Mouse (Mus musculus) gastrocnemius, postnatal 36 days (tissue): ENCODE results near the gene Hist1h1c. TPM values are rescaled to one million over a fixed set of nuclear protein-coding genes. Genes with fewer than 3 reads are reported as not detected.
"Not testable (repeated sequence)": the region's sequence is repeated elsewhere in the genome, so short reads cannot be mapped to it uniquely, and the experiment has no call there.

Experiments used
- DNase-seq, 2 experiments: peaks; one replicate each; pipeline ENCODE4 v3.0.0; 2022
- intact Hi-C: fragments of 180-260 bp; cut with DNase I; formaldehyde crosslinking; loops from one replicate; pipeline ENCODE4 v1.15.1; 2025
- total RNA-seq, 2 experiments: library from RNA; stranded (reverse); gene quantifications; 2 replicates each; pipeline ENCODE4 v1.2.3; 2021

Hist1h1c gene
- total RNA-seq, 2 experiments from 2014 or later: 188 to 225 TPM

DNA sequence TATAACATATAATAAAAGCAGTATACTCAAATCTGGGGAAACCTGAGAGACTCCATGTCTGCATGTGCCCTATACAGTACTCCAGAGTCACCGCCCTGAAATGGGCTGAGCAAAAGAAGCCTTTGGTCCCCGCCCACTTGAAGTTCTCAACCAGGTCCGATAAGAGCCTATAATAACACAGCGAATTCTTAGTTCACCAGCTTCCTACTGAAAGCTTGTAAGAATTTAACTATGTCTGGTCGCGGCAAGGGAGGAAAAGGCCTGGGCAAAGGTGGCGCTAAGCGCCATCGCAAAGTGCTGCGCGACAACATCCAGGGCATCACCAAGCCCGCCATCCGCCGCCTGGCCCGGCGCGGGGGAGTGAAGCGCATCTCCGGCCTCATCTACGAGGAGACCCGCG, 18.2 kb downstream of the Hist1h1c start, which contains the start of gene Hist1h4b:
Hist1h4b (plus strand) TSS at position 224 of the 400 bp plus-strand sequence.
- peak; percentile 47 to 70 for DNase-seq
- intact Hi-C loops: loop anchor here (10.0 kb wide), 1 partner anchor 1712 kb away; the partner anchor contains the start of genes Hist1h2ag, Hist1h2bj and Hist1h4i

DNA sequence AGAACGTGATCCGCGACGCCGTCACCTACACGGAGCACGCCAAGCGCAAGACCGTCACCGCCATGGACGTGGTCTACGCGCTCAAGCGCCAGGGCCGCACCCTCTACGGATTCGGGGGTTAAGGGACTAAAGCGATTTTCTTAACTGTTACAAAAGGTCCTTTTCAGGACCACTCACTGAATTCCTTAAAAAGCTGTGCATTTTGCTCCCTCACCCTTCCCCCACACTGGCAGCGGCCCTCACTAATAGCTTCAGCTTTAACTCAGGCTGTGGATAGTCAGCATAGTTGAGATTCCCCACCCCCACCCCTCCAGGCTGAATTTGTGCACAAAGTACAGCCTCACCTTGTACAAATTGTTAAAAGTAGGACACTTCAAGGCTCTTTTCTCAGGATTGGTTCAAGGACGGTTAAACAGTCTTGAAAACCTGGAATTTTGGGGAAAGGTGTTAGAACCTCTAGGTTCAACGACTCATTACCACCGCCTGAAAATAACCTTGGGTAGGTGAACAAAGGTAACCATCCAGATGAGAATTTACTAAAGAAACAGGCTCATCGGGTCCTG, 18.7 kb downstream of the Hist1h1c start:
- DNase-seq: no peak
- intact Hi-C loops: loop anchor here (10.0 kb wide), 1 partner anchor 1712 kb away; the partner anchor contains the start of genes Hist1h2ag, Hist1h2bj and Hist1h4i

DNA sequence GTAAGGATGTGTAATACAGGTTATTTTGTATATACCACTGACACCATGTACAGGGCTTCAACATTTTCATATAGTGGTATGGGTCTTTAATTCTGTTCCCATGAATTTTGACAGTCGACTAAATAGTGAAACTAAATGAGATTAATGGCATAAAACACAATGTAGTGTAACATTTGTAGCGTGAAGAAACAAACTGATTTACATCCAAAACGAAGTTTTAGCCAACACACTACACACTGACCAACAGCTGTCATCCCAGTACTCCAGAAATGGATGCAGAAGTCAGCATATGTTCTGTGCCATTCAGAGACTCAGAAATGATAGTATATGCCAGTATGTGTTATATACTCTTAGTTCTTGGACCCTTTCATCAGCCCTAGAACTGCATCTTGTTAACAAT, 19.3 kb downstream of the Hist1h1c start:
- intact Hi-C loops: loop anchor here (10.0 kb wide), 1 partner anchor 1713 kb away; the partner anchor contains the start of genes Hist1h2ag, Hist1h2bj and Hist1h4i
- DNase-seq: no peak

DNA sequence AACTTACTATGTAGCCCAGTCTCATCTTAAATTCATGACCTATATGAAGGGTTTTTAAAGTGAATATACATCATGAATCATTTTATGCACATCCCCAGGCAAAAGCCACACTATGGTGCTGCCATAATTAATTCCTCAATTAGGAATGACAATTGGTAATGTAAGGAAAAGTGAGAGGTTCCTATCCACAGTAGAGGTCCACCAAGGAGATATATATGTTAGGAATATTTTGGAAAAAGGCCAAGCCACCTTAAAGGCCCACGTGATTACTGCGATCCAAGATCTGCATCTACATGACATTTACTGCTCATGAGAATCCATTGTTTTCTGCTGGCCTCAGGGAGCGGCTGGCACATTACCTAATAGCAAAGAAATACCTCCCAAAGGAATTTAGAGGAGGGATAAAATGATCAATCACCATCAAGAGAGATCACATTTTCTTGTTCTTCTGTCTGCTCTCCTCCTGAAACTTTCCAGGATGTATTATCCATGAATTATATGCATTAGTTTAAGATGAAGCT, 20.7 kb downstream of the Hist1h1c start:
- intact Hi-C loops: loop anchor here (10.0 kb wide), 1 partner anchor 1715 kb away; the partner anchor contains the start of genes Hist1h2ag, Hist1h2bj and Hist1h4i
- DNase-seq: no peak

DNA sequence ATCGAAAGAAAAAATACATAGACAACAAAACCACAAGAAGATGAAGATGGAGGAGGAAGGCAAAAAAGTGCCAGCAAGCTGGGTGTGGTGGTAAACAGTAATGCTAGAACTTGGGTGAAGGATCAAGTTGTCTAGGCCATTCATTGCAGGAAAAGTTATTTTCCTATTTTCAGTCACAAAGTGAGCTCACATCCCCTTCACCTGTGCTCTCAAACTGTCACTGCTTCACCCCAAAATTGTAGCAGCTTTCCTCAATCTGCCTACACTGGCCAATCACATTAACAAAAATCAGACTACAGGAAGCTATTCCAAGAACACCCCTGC, 21.3 kb downstream of the Hist1h1c start:
- no peak for DNase-seq
- intact Hi-C loops: loop anchor here (10.0 kb wide), 1 partner anchor 1715 kb away; the partner anchor contains the start of genes Hist1h2ag, Hist1h2bj and Hist1h4i

DNA sequence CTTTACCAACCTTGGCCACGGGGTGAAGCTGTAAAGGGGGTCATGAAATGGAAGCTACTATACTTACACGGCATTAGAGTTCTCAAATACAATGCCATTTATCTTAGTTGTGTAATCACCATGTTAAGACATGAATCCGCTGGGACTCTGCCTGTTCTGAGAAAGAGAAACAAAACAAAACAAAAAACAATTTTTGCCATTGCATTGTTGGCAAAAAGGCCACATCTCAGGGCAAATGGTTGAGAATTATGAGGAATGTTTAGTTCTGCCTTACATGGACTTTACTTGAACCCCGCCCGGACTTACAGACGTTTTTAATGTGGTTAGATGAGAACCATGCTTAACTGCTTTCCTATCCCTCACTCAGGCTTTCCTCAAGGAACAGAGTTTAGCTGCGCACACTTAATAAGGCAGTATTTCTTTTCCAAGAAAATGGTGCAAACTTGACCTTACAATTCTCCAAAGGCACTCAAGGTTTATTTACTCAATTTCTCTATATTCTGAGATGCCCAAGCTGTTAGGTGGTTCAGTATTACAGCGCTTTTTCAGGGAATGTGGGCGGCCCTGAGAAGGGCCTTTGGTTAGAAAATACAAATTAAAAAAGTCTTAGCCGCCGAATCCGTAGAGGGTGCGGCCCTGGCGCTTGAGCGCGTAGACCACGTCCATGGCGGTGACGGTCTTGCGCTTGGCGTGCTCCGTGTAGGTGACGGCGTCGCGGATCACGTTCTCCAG, 21.8 kb downstream of the Hist1h1c start:
- DNase-seq: no peak
- intact Hi-C loops: no loop called here

DNA sequence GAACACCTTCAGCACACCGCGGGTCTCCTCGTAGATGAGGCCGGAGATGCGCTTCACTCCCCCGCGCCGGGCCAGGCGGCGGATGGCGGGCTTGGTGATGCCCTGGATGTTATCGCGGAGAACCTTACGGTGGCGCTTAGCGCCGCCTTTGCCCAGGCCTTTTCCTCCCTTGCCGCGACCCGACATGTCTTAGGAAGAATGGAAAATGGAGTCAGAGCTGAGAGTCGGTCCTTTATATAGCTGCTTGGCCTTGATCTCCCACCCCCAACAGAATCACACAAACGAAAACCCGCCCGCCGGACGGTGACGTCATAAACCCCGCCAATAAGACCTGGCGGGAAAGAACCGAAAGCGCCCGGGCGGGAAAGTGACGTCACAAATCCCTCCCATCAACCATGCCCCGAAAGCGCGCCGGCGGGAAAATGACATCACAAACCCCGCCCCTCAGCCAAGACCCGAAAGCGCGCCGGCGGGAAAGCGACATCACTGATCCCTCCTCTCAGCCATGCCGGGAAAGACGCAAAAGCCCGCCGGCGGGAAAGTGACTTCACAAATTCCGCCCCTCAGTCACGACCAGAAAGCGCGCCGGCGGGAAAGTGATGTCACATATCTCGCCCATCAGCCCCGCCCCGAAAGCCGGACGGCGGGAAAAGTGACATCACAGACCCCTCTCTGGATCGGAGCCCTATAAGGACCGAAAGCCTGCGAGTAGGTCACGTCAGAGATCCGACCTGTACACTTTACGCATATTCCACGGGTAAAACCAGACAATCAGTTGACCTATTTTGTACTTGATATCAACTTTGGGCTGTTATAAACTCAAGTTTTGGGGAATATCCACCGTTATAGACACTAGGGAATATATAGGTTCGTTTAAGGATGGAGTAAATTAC, 22.6 kb downstream of the Hist1h1c start, which contains the start of gene Hist1h4a:
Hist1h4a (minus strand) TSS at position 259 of the 893 bp plus-strand sequence.
- peak; percentile 93 to 96 for DNase-seq
- intact Hi-C loops: no loop called here

DNA sequence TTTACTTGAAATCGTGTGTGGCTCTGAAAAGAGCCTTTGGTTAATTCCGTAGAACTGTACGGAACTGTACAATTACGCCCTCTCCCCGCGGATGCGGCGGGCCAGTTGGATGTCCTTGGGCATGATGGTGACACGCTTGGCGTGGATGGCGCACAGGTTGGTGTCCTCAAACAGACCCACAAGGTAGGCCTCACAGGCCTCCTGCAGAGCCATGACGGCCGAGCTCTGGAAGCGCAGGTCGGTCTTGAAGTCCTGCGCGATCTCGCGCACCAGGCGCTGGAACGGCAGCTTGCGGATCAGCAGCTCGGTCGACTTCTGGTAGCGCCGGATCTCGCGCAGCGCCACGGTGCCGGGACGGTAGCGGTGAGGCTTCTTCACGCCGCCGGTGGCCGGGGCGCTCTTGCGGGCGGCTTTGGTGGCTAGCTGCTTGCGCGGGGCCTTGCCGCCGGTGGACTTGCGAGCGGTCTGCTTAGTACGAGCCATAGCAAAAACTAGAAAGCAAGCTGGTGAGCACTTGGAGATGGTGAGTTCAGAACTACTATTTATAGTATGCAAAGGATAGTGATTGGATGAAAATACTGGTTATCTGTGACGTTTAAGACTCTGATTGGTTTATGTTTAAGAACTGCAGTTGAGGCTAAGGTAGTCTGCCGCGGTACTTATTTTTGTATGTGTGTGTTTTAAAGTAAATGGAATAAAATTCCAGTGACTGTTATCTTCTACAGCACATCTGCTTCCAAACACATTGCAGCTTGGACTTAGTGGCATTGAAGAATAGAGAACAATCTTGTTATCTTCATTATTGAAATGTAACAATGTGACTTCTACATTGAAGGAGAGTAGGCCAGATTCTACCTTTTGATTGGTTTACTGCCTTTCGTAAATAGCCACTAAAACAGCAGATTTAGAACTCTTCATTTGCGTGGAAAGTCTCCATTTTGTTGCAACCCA, 23.5 kb downstream of the Hist1h1c start, which contains the start of gene Hist1h3a:
Hist1h3a (minus strand) TSS at position 516 of the 951 bp plus-strand sequence.
- DNase-seq: peak in 1 of 2 experiments; percentile 46
- intact Hi-C loops: not testable (repeated sequence)

DNA sequence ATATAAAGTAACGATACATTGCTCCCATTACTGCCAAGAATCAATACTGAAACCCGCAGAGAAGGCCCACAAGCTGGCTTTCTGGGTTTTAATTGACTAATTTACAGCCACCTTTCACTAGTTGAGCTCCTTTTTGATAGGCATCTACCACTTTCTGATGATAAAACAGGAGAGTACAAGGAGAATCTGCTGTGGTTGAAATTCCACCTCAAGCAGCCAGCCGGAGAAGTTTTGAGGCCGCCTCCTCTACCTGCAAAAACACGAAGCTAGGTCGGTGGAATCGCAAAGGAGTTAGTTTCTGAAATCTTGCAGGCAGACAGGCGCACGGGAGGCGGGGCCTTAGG, 24.6 kb downstream of the Hist1h1c start:
- DNase-seq: no peak
- intact Hi-C loops: no loop called here

DNA sequence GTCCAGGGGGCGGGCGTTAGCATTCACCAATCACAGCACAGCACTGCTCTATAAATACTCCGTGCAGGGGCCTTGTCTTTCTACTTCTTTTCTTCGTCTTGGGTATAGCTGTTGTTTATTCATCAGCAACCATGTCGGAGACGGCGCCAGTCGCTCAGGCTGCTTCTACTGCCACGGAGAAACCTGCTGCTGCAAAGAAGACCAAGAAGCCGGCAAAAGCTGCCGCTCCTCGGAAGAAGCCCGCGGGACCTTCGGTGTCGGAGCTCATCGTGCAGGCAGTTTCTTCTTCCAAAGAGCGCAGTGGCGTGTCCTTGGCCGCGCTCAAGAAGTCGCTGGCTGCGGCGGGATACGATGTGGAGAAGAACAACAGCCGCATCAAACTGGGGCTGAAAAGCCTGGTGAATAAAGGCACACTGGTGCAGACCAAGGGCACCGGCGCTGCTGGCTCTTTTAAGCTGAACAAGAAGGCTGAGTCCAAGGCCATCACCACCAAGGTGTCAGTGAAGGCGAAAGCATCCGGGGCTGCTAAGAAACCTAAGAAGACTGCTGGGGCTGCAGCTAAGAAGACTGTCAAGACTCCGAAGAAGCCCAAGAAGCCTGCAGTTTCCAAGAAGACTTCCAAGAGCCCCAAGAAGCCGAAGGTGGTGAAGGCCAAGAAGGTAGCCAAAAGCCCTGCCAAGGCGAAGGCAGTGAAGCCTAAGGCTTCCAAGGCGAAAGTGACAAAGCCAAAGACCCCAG, 25.1 kb downstream of the Hist1h1c start, which contains the start of gene Hist1h1a:
Hist1h1a (plus strand) TSS at position 81 of the 738 bp plus-strand sequence.
- intact Hi-C loops: no loop called here
- peak; percentile 65 to 67 for DNase-seq

DNA sequence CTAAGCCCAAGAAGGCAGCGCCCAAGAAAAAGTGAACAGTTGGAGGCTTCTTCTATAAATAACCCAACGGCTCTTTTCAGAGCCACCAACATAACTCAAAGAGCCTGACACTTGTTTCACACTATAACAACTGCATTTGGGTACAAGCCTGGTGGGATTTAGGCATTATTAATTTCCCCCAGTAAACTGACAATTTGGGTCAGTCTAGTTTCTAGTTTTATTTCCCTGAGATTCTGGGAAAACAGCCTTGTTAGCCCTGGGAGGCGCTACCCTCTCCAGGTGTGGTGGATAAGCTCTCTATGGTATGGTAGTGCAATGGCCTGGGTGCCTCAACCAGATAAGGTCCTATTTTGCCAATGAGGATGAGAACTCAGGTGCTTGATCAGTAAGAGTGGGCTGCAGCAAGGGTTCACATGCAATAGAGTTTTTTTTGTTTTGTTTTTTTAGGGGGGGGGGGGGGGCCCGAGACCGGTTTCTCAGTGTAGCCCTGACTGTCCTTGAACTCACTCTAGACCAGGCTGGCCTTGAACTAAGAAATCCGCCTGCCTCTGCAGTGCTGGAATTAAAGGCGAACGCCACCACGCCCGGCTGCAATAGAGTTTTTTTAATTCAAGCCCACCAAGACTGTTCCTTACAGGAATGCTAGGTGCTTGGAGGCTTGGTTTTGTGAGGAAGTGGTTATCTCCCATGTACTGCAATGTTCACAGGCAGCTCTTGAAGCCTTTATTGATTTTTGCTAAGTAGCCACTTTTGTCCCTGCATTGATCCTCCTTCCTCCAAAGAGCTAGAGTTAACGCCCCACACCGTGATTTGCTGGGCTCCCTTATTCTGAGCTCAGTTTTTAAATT, 25.9 kb downstream of the Hist1h1c start:
- intact Hi-C loops: no loop called here

DNA sequence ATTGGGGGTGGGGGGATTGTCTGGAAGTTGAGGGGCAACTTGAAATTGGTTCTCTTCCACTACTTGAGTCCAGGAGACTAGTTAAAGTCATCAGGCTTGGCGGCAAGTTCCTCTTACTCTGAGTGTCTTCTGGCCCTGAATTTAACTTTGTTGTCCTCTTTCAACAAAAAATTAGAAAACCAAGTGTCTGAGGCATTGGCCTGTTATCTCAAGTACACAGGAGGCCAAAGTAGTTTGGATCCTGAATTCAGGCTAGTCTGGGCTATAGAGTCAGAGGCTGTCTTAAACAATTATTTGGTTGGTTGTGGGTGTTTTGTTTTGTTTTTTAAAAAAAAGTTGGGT, 26.5 kb downstream of the Hist1h1c start:
- intact Hi-C loops: no loop called here
- DNase-seq: no peak

More for the DNA sequence above, 25.9 kb downstream of the Hist1h1c start:
- no peak for DNase-seq

DNA sequence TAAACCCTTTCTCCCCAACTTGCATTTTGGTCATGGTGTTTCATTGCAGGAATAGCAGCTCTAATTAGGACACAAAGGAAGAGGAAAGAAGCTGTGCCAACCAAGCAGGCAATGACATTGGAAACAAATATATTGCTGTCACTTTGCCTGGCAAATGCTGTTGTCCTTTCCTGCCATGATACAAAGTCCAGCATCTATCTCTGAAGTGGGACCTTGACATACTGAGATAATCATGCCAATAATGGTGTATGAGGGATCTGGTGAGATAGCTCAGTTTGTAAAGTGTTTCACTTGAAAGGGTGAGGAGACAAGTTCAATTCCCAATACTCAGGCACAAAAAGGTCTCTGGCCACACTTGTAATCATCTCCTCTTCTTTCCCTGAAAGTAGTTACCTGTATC, 28.2 kb downstream of the Hist1h1c start:
- intact Hi-C loops: no loop called here
- no peak for DNase-seq

DNA sequence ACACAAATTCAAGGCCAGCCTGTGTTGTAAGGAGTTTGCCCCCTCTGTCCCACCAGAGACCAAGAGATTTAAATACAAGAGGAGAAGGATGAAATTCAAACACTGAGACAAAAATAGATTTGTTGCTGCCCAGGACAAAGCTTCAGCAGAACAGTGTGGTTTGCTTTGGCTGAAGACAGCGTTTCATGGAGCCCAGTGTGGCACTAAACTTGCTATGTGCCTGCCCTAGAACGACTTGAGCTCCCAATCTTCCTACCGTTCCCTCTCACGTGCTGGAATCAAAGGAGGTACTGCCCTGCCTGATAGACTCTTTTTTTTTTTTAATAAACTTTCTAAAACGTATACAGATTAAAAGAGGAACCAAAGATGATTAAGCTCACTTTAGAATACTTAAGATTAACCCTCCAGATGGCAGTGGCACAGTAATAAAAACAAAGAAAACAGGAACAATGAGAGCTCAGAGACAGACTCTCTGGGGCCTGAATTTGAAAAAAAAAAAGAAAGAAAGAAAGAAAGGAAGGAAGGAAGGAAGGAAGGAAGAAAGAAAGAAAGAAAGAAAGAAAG, 30.3 kb downstream of the Hist1h1c start:
- intact Hi-C loops: no loop called here
- no peak for DNase-seq

DNA sequence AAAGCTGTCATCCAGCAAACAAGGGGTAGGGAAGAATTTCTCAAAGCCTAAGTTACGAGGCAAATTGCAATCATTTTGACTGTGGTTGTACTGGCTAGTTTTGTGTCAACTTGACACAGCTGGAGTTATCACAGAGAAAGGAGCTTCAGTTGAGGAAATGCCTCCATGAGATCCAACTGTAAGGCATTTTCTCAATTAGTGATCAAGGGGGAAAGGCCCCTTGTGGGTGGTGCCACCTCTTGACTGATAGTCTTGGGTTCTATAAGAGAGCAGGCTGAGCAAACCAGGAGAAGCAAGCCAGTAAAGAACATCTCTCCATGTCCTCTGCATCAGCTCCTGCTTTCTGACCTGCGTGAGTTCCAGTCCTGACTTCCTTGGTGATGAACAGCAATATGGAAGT, 31.0 kb downstream of the Hist1h1c start, which contains the start of gene Trim38:
Trim38 (plus strand) TSS at position 301 of the 400 bp plus-strand sequence.
- intact Hi-C loops, DNase-seq: not testable (repeated sequence)

DNA sequence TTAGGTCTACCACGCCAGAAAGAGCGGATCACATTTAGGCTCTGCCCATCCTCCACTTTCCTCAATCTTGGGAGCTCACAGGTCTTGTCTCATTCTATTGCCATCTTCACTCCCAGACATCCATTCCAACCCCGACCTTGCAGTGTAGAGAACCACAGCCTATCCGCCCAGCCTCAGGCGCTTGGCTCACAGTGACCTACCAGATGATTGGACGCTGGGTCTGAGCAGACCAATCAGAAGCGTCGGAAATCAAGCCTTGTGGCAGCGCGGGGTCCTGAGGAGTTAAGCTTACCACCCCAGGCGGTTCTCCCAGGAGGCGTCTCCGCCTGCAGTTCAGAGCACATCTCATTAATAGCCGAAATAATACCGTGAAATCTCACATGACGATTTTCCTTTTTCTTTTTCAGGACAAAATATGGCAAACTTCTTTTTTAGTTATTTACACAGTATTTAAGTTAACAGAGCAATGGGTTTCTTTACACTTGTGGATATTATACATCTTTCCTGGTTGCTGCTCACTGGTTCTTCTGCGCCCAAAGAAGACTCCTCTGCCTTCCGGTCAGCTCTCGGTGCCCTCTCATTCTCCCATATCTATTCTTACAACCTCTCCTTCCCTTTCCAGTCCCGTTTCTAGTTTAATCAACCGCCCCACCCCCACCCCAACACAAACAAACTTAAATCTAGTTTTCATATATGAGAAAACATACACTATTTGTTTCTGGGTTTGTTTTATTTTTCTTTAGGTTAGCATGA, 34.1 kb downstream of the Hist1h1c start:
- intact Hi-C loops: no loop called here

More for the DNA sequence above, 34.1 kb downstream of the Hist1h1c start:
- no peak for DNase-seq
